Mouse (Mus musculus) lung, embryonic 14.5 days (tissue): ENCODE data around the gene Slc30a7. TPM values are rescaled to one million over a fixed set of nuclear protein-coding genes. Genes with fewer than 3 reads are reported as not detected.

ENCODE experiments used
- ATAC-seq: fragments of 200-750 bp; cut with Nextera tagmentation; 2 replicates; pipeline ENCODE4 v1.8.0; 2017; ENCODE audit warnings: mild to moderate bottlenecking, moderate TSS enrichment, moderate library complexity; ENCODE audit not compliant: insufficient read depth
- DNase-seq: peaks from one replicate; pipeline ENCODE4 v3.0.0-alpha.2; 2015
- H3K27ac ChIP-seq: fragments of 300-500 bp; sonication (generic); 2 replicates; pipeline ENCODE4 v1.5.1; 2014; ENCODE audit warnings: low read depth, mild to moderate bottlenecking, moderate library complexity
- H3K27me3 ChIP-seq: fragments of 300-500 bp; sonication (generic); 2 replicates; pipeline ENCODE4 v1.6.1; 2014; ENCODE audit warnings: low read length, control low read depth; ENCODE audit not compliant: insufficient read depth
- H3K36me3 ChIP-seq: fragments of 300-500 bp; sonication (generic); 2 replicates; pipeline ENCODE4 v1.6.1; 2014; ENCODE audit warnings: control low read depth; ENCODE audit not compliant: insufficient read depth
- H3K4me1 ChIP-seq: fragments of 300-500 bp; sonication (generic); 2 replicates; pipeline ENCODE4 v1.6.1; 2014; ENCODE audit warnings: antibody characterized with exemption, control low read depth; ENCODE audit not compliant: insufficient read depth
- H3K4me2 ChIP-seq: fragments of 300-500 bp; sonication (generic); 2 replicates; pipeline ENCODE4 v1.6.1; 2014; ENCODE audit warnings: mild to moderate bottlenecking
- H3K4me3 ChIP-seq: fragments of 300-500 bp; sonication (generic); 2 replicates; pipeline ENCODE4 v1.5.1; 2014; ENCODE audit warnings: low read depth, low read length
- H3K9ac ChIP-seq: fragments of 300-500 bp; sonication (generic); 2 replicates; pipeline ENCODE4 v1.6.1; 2014
- H3K9me3 ChIP-seq: fragments of 300-500 bp; sonication (generic); 2 replicates; pipeline ENCODE4 v1.6.1; 2016; ENCODE audit warnings: low read depth, low read length, control low read depth
- CTCF ChIP-seq: IDR thresholded peaks from 2 replicates; pipeline ENCODE4 v1.5.1; 2016; ENCODE audit warnings: antibody characterized with exemption, low read depth
- WGBS: fragments of 180-500 bp; shearing (Covaris S2); extraction: QIAGEN DNeasy Blood & Tissue Kit; methylation state at CpG from one replicate; pipeline ENCODE4 v1.1.7; 2014; 5-methylcytosine and 5-hydroxymethylcytosine counted together
- polyA plus RNA-seq: library from polyadenylated mRNA; unstranded; fragments of >200 nt; fragmentation: Nextera tagmentation; extraction: Ambion mirVana; gene quantifications from 2 replicates; pipeline ENCODE4 v1.2.1, GENCODE M21; 2014

The Slc30a7 gene
- polyA plus RNA-seq, 1 experiment from 2014 or later: 34.3 TPM

- ATAC-seq: no peak
- Histone ChIP-seq H3K9me3 (no peaks in the 10 kb centered on the region), H3K27me3 (no peaks in the 10 kb centered on the region), H3K4me3 (no peak overlapping the region), H3K36me3 (no peaks in the 10 kb centered on the region), H3K27ac (no peak overlapping the region), H3K4me2 (no peak overlapping the region), H3K4me1 (no peaks in the 10 kb centered on the region), H3K9ac (no peak overlapping the region)
- DNase-seq: no peak
- no peak for TF ChIP-seq CTCF
- 89% methylated on average over 13 of the region's 13 CpGs for WGBS
Measured at GRCm38 (mm10) chr3:116016116-116016515, 8.9 kb upstream of the Slc30a7 start.

GRCm38 (mm10) chr3:116014901-116015300 lies 7.7 kb upstream of the Slc30a7 start:
- H3K36me3 ChIP-seq: no peaks in the 10 kb centered on the region
- H3K4me2 ChIP-seq: no peak overlapping the region
- DNase-seq: no peak
- WGBS: 95% methylated on average over 6 of the region's 6 CpGs
- H3K9me3 ChIP-seq: no peaks in the 10 kb centered on the region
- H3K4me1 ChIP-seq: no peaks in the 10 kb centered on the region
- H3K4me3 ChIP-seq: no peak overlapping the region
- no peak overlapping the region for H3K27ac ChIP-seq
- no peak overlapping the region for H3K9ac ChIP-seq
- no peak for TF ChIP-seq CTCF
- ATAC-seq: no peak
- H3K27me3 ChIP-seq: no peaks in the 10 kb centered on the region

- no peak for TF ChIP-seq CTCF
- no peak for ATAC-seq
- WGBS: 75% methylated on average over 17 of the region's 17 CpGs
Measured at GRCm38 (mm10) chr3:116009622-116010344, 2.6 kb upstream of the Slc30a7 start.

GRCm38 (mm10) chr3:116007941-116008440 lies 785 bp upstream of the Slc30a7 start:
- under 1% methylated on average over 12 of the region's 12 CpGs for WGBS
- Histone ChIP-seq H3K4me3 (peak overlapping the region; percentile 72), H3K4me1 (0 out of 2 replicates have a peak, but pooled peaks cover 4% of the 10 kb centered on the region), H3K4me2 (peak overlapping the region; percentile 79), H3K36me3 (peaks cover 17% of the 10 kb centered on the region; the same call in 1 of the 2 replicates), H3K9ac (peak overlapping the region; percentile 53), H3K27me3 (no peaks in the 10 kb centered on the region), H3K27ac (peak overlapping the region; percentile 85), H3K9me3 (no peaks in the 10 kb centered on the region)
- no peak for TF ChIP-seq CTCF
- DNase-seq (peak; percentile 87), ATAC-seq (peak; percentile 70)

More at GRCm38 (mm10) chr3:116009622-116010344, 2.6 kb upstream of the Slc30a7 start:
- Histone ChIP-seq H3K4me1 (0 out of 2 replicates have a peak, but pooled peaks cover 4% of the 10 kb centered on the region), H3K4me3 (no peak overlapping the region), H3K27ac (no peak overlapping the region), H3K27me3 (no peaks in the 10 kb centered on the region), H3K36me3 (0 out of 2 replicates have a peak, but pooled peaks cover 5% of the 10 kb centered on the region), H3K4me2 (peak overlapping the region; percentile 79; the same call in 1 of the 2 replicates), H3K9me3 (no peaks in the 10 kb centered on the region), H3K9ac (no peak overlapping the region)
- no peak for DNase-seq

- Histone ChIP-seq H3K27ac (peak overlapping the region; percentile 85), H3K4me2 (peak overlapping the region; percentile 79)
- peak; percentile 46 for DNase-seq
Measured at GRCm38 (mm10) chr3:116006284-116006977, 775 bp downstream of the Slc30a7 start.

GRCm38 (mm10) chr3:115996929-115997328 lies 10.3 kb downstream of the Slc30a7 start:
- no peak overlapping the region for H3K9ac ChIP-seq
- 81% methylated on average over 5 of the region's 5 CpGs for WGBS
- no peak overlapping the region for H3K4me3 ChIP-seq
- H3K4me2 ChIP-seq: no peak overlapping the region
- H3K27me3 ChIP-seq: no peaks in the 10 kb centered on the region
- DNase-seq: no peak
- ATAC-seq: no peak
- H3K9me3 ChIP-seq: no peaks in the 10 kb centered on the region; the same call in 1 of the 2 replicates
- TF ChIP-seq CTCF: no peak
- H3K27ac ChIP-seq: no peak overlapping the region
- peaks cover 23% of the 10 kb centered on the region for H3K36me3 ChIP-seq
- no peaks in the 10 kb centered on the region for H3K4me1 ChIP-seq

More at GRCm38 (mm10) chr3:116006284-116006977, 775 bp downstream of the Slc30a7 start:
- peak; percentile 3; the same call in 1 of the 2 replicates for ATAC-seq
- no peak for TF ChIP-seq CTCF
- H3K9ac ChIP-seq: peak overlapping the region; percentile 88
- H3K4me1 ChIP-seq: 0 out of 2 replicates have a peak, but pooled peaks cover 4% of the 10 kb centered on the region
- no peaks in the 10 kb centered on the region for H3K27me3 ChIP-seq
- H3K9me3 ChIP-seq: no peaks in the 10 kb centered on the region
- 7% methylated on average over 12 of the region's 12 CpGs for WGBS
- peak overlapping the region; percentile 72 for H3K4me3 ChIP-seq
- peaks cover 25% of the 10 kb centered on the region; the same call in 1 of the 2 replicates for H3K36me3 ChIP-seq

GRCm38 (mm10) chr3:115993025-115993424 lies 14.2 kb downstream of the Slc30a7 start:
- H3K4me3 ChIP-seq: no peak overlapping the region
- no peak for TF ChIP-seq CTCF
- H3K4me1 ChIP-seq: no peaks in the 10 kb centered on the region
- no peaks in the 10 kb centered on the region; the same call in 1 of the 2 replicates for H3K9me3 ChIP-seq
- ATAC-seq (no peak), DNase-seq (no peak)
- H3K4me2 ChIP-seq: no peak overlapping the region
- no peak overlapping the region for H3K9ac ChIP-seq
- WGBS: 79% methylated on average over 10 of the region's 10 CpGs
- peaks cover 36% of the 10 kb centered on the region for H3K36me3 ChIP-seq
- H3K27ac ChIP-seq: no peak overlapping the region
- no peaks in the 10 kb centered on the region for H3K27me3 ChIP-seq
